Mouse (Mus musculus) heart, postnatal 25 days (tissue): ENCODE data around the gene Fyn. TPM values are rescaled to one million over a fixed set of nuclear protein-coding genes. Genes with fewer than 3 reads are reported as not detected.
A peak's percentile ranks its signal among the peaks of the same experiment; 100 is the strongest.

Source experiments
- DNase-seq: peaks from one replicate; pipeline ENCODE4 v3.0.0; 2022; ENCODE audit warnings: low spot score
- intact Hi-C: fragments of 180-260 bp; cut with DNase I; formaldehyde crosslinking; loops from one replicate; pipeline ENCODE4 v1.15.1; 2025
- total RNA-seq, 2 experiments: library from RNA; stranded (reverse); gene quantifications; 2 replicates each; pipeline ENCODE4 v1.2.3; 2021

Gene Fyn
- total RNA-seq, 2 experiments from 2014 or later, result 29.1 to 42.5 TPM

GRCm38 (mm10) chr10:39551637-39552185, 183.1 kb downstream of the Fyn start:
- no peak for DNase-seq
- intact Hi-C loops, result no loop called here

GRCm38 (mm10) chr10:39552351-39552814, 183.7 kb downstream of the Fyn start:
- no peak for DNase-seq
- intact Hi-C loops, result no loop called here

- no peak for DNase-seq
- intact Hi-C loops, result no loop called here
Measured at GRCm38 (mm10) chr10:39552903-39553302, 184.2 kb downstream of the Fyn start.

- no peak for DNase-seq
Measured at GRCm38 (mm10) chr10:39555289-39555715, 186.6 kb downstream of the Fyn start.

GRCm38 (mm10) chr10:39555740-39556139, 187.1 kb downstream of the Fyn start:
- intact Hi-C loops, result loop anchor here (5.0 kb wide), 2 partner anchors 57 to 177 kb away; partner anchors contain the start of genes Rev3l and Traf3ip2
- no peak for DNase-seq

More at GRCm38 (mm10) chr10:39555289-39555715, 186.6 kb downstream of the Fyn start:
- intact Hi-C loops, result loop anchor here (5.0 kb wide), 2 partner anchors 57 to 177 kb away; partner anchors contain the start of genes Rev3l and Traf3ip2

- DNase-seq, result no peak
- intact Hi-C loops, result loop anchor here (5.0 kb wide), 2 partner anchors 55 to 175 kb away; partner anchors contain the start of genes Rev3l and Traf3ip2
Measured at GRCm38 (mm10) chr10:39557360-39557759, 188.7 kb downstream of the Fyn start.

GRCm38 (mm10) chr10:39557851-39558250, 189.2 kb downstream of the Fyn start:
- intact Hi-C loops, result loop anchor here (5.0 kb wide), 2 partner anchors 54 to 174 kb away; partner anchors contain the start of genes Rev3l and Traf3ip2
- DNase-seq, result peak; percentile 63

GRCm38 (mm10) chr10:39558492-39559005, 189.9 kb downstream of the Fyn start:
- intact Hi-C loops, result loop anchor here (5.0 kb wide), 2 partner anchors 54 to 174 kb away; partner anchors contain the start of genes Rev3l and Traf3ip2
- DNase-seq, result no peak

GRCm38 (mm10) chr10:39559321-39559720, 190.7 kb downstream of the Fyn start:
- no peak for DNase-seq
- intact Hi-C loops, result loop anchor here (5.0 kb wide), 2 partner anchors 53 to 173 kb away; partner anchors contain the start of genes Rev3l and Traf3ip2

- no peak for DNase-seq
- intact Hi-C loops, result no loop called here
Measured at GRCm38 (mm10) chr10:39562383-39562782, 193.7 kb downstream of the Fyn start.

- intact Hi-C loops, result no loop called here
- no peak for DNase-seq
Measured at GRCm38 (mm10) chr10:39563552-39564223, 195.0 kb downstream of the Fyn start.

GRCm38 (mm10) chr10:39566901-39567300, 198.2 kb downstream of the Fyn start:
- no peak for DNase-seq
- intact Hi-C loops, result no loop called here

GRCm38 (mm10) chr10:39568991-39569390, 200.3 kb downstream of the Fyn start:
- intact Hi-C loops, result no loop called here
- no peak for DNase-seq

GRCm38 (mm10) chr10:39571011-39571410, 202.4 kb downstream of the Fyn start:
- intact Hi-C loops, result loop anchor here (5.0 kb wide), 1 partner anchor 41 kb away; the partner anchor contains the start of gene Traf3ip2
- no peak for DNase-seq

GRCm38 (mm10) chr10:39572050-39572671, 203.5 kb downstream of the Fyn start:
- intact Hi-C loops, result loop anchor here (5.0 kb wide), 1 partner anchor 40 kb away; the partner anchor contains the start of gene Traf3ip2
- no peak for DNase-seq

GRCm38 (mm10) chr10:39572672-39573051, 204.0 kb downstream of the Fyn start:
- peak; percentile 29 for DNase-seq

GRCm38 (mm10) chr10:39576466-39576865, 207.8 kb downstream of the Fyn start:
- no peak for DNase-seq
- intact Hi-C loops, result no loop called here

More at GRCm38 (mm10) chr10:39572672-39573051, 204.0 kb downstream of the Fyn start:
- intact Hi-C loops, result loop anchor here (5.0 kb wide), 1 partner anchor 40 kb away; the partner anchor contains the start of gene Traf3ip2

GRCm38 (mm10) chr10:39580477-39580876, 211.8 kb downstream of the Fyn start:
- DNase-seq, result no peak
- intact Hi-C loops, result no loop called here

GRCm38 (mm10) chr10:39582385-39582784, 213.7 kb downstream of the Fyn start:
- intact Hi-C loops, result no loop called here
- no peak for DNase-seq

- DNase-seq, result no peak
- intact Hi-C loops, result no loop called here
Measured at GRCm38 (mm10) chr10:39583718-39584117, 215.1 kb downstream of the Fyn start.
